Mouse (Mus musculus) brain, adult 10 weeks (tissue): ENCODE results near the gene Zbtb8a. TPM values are rescaled to one million over a fixed set of nuclear protein-coding genes. Genes with fewer than 3 reads are reported as not detected.

Experiments
- polyA plus RNA-seq: library from polyadenylated mRNA; stranded (reverse); fragments of 350-450 nt; fragmentation: Illumina TruSeq; extraction: RNeasy Lipid Tissue Mini Kit (QIAGEN cat#74804); gene quantifications from one replicate; pipeline ENCODE4 v1.2.3, GENCODE M21; 2015; ENCODE audit warnings: low read depth, low replicate concordance

The Zbtb8a gene
- 6.8 TPM for polyA plus RNA-seq

GRCm38 (mm10) chr4:129377601-129378390, at the start of gene Zbtb8a:
Gene Zbtb8a, minus strand, starts transcription at chr4:129378116.

GRCm38 (mm10) chr4:129335216-129336074, 42.5 kb downstream of the Zbtb8a start, which contains the start of the genes Rbbp4 and Zbtb8os:
Gene Rbbp4, minus strand, starts transcription at chr4:129335370.
Gene Zbtb8os, plus strand, starts transcription at chr4:129335695.

Other genes starting within 250 kb of the Zbtb8a start
- gene Fndc5, start 241.1 kb downstream of the Zbtb8a start, polyA plus RNA-seq = 73.9 TPM
- 30.1 TPM for gene S100pbp, start 188.4 kb downstream of the Zbtb8a start, polyA plus RNA-seq
- gene Yars, start 188.4 kb downstream of the Zbtb8a start, polyA plus RNA-seq = 88.2 TPM
- 7.9 TPM for gene C77080, start 116.7 kb downstream of the Zbtb8a start, polyA plus RNA-seq
- gene Sync, start 90.5 kb downstream of the Zbtb8a start, polyA plus RNA-seq = 1.3 TPM
- 91.6 TPM for gene Rbbp4, start 42.7 kb downstream of the Zbtb8a start, polyA plus RNA-seq
- gene Zbtb8os, start 42.4 kb downstream of the Zbtb8a start, polyA plus RNA-seq = 37.3 TPM
- 3.6 TPM for gene Zbtb8b, start 62.7 kb upstream of the Zbtb8a start, polyA plus RNA-seq
- gene Bsdc1, start 83.5 kb upstream of the Zbtb8a start, polyA plus RNA-seq = 50.2 TPM
- not detected for gene Tssk3, start 112.9 kb upstream of the Zbtb8a start, polyA plus RNA-seq
- gene Fam229a, start 113.1 kb upstream of the Zbtb8a start, polyA plus RNA-seq = not detected
- gene Marcksl1, start 135.5 kb upstream of the Zbtb8a start, polyA plus RNA-seq = 72.9 TPM
- gene Hdac1, start 164.6 kb upstream of the Zbtb8a start, polyA plus RNA-seq = 38.9 TPM
- gene Lck, start 195.5 kb upstream of the Zbtb8a start, polyA plus RNA-seq = 2.3 TPM
- gene Fam167b, start 200.4 kb upstream of the Zbtb8a start, polyA plus RNA-seq = 1.2 TPM
- 229 TPM for gene Eif3i, start 222.5 kb upstream of the Zbtb8a start, polyA plus RNA-seq
- gene Tmem234, start 222.6 kb upstream of the Zbtb8a start, polyA plus RNA-seq = 151 TPM
- gene Dcdc2b, start 236.1 kb upstream of the Zbtb8a start, polyA plus RNA-seq = 5.6 TPM
- gene Iqcc, start 241.0 kb upstream of the Zbtb8a start, polyA plus RNA-seq = 33.5 TPM
- gene Ccdc28b, start 245.8 kb upstream of the Zbtb8a start, polyA plus RNA-seq = 55.4 TPM